Mouse (Mus musculus): ENCODE measurements around the gene Pnkd.
A peak's percentile ranks its signal among the peaks of the same experiment; 100 is the strongest.
"Not testable (repeated sequence)": the region's sequence is repeated elsewhere in the genome, so short reads cannot be mapped to it uniquely, and the experiment has no call there.

The Pnkd gene

DNA sequence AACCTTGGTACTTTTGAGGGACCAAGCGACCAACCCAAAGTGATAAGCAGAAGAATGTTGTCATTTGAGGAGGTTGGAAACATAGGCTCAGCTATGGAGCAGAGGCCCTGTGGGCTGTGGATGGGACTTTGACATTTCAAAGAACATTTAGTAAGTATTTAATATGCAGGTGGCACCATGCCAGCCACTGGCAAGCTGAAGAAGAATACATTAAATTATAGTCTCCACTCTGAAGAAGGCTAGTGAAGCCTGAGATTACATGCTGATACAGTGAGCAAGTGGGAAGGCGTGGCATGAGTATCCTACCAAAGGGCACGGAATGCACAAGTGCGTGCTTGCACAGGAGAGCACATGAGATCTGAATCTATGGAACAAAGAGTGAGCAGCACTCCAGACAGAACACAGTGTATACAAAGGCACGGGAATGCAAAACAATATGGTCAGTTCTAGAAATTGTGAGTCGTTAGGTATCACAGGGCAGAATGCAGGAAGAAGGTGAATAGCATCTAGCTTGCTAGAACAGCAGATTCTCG is 45.2 kb downstream of the Pnkd start:
- no peak for DNase-seq (ENCODE audit: low read depth, low spot score)

DNA sequence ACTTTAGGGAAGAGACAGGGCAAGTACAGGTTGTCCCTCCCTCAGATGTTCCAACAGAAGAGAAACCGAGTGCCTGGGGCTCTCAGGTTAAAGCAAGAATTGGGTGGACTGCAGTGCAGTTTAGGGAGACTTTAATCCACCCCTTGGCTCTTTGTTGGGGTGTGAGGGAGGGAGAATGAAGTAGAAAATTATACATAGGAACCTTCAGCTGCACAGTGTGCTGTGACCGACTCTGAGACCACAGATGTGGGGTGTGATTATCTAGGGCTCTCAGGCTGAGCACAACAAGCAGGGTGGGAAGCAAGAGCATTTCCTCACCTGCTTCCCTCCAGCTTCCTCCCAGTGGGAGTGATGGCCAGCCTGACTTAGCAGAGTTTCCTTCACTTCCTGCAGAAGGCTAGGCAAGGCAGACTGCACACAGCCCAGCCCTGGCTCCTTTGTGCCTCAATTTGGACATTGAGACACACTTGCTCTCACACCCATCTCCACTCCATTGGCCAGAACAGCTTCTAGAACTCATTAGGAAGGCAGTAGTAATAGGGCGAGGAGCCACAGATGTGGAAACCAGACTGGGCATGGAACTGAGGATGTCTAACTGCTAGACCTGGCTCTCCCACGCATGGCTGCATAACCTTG is 46.4 kb downstream of the Pnkd start:
- no peak for DNase-seq (ENCODE audit: low read depth, low spot score)

DNA sequence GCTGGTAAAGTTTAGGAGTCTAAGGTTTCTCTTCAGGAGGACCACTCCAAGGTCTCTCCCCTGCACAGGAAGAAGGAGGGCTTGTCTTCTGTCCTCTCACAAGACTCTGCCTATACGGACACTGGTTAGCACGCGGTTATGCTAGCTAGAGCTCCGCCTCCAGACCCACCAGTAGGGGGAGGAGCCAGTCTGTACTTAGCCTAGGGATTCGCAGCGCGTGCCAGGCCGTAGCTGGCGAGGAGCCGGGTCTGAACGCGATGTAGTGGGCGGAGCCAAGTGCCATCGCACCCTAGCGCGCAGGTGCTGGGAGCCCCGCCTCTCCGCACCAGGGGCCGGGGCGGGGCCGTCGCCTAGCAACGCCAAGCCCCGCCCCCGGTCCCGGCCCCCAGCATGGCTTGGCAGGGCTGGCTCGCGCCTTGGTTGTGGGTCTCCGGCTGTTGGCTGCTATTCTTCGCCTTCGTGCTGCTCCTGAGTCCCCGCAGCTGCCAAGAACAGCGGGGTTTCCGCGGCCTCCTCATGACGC is 47.6 kb downstream of the Pnkd start:
- peak; percentile 95 for DNase-seq (ENCODE audit: low read depth, low spot score)

DNA sequence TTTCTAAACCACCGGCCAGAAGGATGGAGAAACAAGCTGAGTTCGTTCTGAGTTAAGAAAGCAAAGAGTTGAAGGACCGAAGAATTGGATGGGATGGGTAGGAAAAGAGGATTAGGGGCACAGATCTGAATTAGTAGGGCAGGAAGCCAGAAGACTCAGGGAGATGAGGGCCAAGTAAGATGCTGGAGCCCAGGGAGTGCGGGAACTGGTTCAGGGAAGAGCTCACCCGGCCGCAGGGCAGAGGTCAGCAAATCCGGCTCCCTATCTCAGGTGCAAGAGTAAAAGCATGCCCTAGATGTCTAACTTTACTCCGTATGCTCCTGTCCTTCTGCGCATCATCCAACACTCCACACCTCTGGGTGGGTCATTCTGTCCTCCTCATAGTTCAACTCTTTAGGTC is 48.2 kb downstream of the Pnkd start:
- DNase-seq (ENCODE audit: low read depth, low spot score): no peak

DNA sequence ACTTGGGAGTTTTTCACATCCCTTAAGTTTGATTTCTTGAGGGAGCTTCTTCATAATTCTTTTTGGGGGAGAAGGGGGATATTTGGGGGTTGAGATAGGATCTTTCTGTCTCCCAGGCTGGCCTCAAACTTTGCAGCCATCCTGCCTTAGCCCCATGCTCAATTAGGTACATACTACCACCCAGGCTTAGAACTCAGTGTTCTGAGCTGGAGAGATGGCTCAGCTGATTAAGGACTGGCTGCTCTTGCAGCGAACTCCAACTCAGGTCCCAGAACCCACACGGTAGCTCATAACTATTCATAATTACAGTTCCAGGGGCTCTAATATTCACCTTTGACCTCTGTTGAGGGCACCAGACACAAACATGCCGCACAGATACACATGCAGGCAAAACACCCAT is 49.9 kb downstream of the Pnkd start:
- DNase-seq (ENCODE audit: low read depth, low spot score): no peak

DNA sequence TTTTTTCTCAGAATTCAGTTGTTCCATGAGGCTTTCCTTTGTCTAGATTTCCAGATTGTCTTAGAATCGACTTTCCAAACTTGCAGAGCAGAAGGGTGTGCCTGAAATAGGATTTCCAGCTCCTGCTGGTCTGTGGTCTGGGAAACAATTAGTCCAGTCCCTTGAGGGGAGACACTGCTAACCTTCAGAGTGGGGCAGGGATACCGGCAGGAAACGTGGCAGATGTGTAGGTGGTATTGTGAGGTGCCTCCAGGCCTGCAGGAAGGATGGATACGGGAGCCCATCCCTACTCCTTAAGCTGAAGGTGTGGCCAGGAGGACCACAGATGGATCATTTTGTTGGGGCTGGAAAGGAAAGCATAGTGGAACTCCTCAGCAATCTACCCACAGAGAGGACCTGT is 50.3 kb downstream of the Pnkd start:
- DNase-seq (ENCODE audit: low read depth, low spot score): no peak

DNA sequence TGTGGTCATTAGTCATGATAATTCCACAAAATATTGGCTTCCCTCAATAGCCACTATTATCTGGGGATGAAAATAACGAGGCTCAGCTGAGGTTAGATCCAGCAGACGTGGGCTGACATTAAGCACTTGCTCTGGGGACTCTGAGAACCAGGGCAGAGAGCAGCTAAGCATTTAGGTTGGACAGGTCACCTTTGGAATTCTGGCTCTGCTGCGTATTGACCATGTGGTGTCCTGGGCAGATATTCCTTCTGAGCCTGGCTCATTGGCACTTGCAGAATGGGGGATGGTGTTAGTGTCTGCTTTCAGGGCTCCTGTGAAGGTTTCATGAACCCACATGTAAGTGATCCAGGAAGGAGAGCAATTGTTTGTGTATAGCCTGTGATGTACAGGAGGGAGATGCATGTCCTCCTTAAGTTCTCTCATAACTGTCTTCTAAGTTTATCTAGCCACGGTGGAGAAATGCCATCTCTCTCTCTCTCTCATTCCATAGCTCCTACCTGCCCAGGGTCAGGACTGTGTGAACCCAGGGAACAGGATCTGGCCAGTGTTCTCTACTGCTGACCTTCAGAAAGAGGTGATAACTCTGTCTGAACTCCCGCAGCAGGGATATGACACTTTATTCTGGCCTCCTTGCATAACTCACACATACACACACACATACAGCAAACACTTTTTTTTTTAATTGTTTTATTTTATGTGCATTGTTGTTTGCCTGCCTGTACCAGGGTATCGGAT is 50.9 kb downstream of the Pnkd start:
- DNase-seq (ENCODE audit: low read depth, low spot score): no peak

DNA sequence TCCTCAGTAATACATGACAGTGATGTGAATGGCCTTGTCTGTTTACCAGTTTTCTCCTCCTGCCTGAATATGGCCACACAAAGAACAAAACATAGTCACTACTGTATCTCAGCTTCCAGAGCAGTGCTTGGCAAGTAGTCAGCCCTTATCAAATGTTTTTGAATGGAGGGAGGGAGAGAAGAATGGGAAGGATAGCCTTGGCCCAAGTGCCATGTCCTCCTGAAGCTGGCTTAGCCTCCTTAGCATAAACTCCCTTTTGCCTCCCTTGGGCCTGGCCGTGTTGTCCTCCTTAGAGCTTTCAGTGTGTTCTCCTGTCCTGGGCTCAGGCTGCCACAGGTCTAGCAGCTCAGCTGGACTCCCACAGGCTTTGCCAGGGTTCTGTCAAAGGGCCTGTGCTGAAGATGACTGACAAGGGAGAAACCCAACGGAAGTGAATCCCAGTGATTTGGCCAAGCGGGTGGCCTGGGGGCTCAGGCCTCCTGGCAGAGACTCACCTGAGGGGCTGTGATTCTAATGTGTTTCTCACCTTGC is 52.6 kb downstream of the Pnkd start:
- no peak for DNase-seq (ENCODE audit: low read depth, low spot score)

DNA sequence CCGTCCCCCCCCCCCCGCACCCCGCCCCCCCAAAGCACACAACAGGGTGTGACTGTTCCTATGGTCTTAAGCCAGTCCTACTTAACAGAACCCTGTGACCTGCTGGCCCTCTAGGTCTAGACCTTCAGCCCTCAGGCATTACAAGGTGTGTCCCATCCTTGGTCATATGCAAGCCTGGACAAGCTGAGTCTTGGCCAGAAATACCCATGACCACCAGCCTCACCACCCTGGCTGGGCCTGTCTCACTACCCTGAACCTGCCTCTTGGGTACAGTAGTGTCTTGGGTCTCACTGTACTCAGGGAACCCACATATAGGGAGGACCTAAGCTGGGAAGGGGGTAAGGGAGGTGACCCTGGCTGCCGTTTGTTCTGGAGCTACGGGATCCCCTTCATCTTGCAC is 53.3 kb downstream of the Pnkd start:
- no peak for DNase-seq (ENCODE audit: low read depth, low spot score)

DNA sequence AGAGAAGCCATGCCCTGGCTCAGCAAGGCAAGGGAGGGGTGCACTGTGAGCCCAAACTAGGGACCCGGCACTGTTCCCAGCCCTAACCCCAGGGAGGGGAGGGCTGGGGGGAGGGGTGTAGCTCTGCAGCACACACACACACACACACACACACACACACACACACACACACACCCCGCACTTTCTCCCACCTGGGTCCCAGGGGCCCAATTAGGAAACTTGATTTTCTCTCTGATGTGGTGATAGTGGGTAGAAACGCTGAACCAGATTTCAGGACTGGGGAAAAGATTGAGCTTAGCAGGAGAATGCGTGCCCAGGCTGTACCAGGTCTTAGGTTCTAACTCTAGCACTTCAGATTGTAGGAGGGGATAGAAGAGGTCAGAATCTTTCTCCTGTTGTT is 53.9 kb downstream of the Pnkd start:
- no peak for DNase-seq (ENCODE audit: low read depth, low spot score)

DNA sequence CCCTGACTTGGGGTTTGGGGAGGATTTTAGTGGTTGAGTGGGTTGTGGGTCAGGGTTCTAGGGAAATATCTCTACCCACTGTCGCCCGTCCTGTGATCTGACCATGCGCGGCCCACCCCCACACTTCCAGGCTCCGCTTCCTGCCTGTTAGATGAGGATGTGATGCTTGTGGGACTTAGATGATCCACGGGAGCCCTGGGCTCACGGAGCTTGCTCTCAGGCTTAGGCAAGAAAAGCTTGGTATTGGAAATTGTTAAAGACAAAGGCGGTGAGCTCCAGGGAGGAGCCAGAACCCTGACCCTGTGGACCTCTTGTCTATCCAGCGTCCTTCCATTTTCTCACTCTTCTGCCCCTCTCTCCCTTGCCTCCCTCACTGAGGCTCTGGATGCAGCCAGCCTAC is 55.2 kb downstream of the Pnkd start:
- DNase-seq (ENCODE audit: low read depth, low spot score): no peak

DNA sequence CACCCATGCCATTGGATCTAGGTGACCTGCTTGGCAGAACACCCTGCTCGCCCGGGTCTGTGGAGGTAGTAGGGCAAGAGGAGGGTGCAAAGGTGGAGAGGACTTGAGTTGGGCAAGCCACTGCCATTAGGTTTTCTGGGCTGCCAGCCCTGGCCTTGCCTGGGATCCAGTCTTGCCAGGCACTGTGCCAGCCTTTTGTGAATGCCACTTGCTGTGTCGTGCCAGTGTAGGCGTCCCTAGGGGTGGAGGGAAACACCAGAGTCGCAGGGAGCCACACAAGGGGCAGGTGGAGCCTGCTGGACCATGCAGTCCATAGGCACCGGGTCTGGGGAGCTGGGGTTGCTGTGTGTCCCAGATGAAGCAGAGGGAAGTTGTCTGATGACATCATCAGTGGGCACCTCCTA is 55.6 kb downstream of the Pnkd start:
- DNase-seq (ENCODE audit: low read depth, low spot score): no peak

DNA sequence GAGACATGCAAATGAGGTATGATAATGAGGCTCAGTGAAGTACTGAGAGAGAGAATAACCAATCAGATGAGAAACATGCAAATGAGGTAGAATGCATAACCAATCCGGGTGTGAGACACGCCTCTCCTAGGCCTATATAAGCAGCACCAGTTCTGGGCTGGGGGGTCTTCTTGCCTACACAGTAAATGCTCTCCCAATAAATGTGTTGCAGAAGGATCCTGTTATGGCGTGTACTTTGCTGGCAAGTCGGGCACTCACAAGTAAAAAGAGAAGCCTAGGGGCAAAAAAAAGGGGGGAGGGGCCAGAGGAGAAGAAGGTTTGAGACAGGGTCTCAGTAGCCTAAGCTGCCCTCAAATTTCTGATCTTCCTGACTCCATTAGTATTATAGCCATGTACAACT is 56.3 kb downstream of the Pnkd start:
- DNase-seq (ENCODE audit: low read depth, low spot score): not testable (repeated sequence)

DNA sequence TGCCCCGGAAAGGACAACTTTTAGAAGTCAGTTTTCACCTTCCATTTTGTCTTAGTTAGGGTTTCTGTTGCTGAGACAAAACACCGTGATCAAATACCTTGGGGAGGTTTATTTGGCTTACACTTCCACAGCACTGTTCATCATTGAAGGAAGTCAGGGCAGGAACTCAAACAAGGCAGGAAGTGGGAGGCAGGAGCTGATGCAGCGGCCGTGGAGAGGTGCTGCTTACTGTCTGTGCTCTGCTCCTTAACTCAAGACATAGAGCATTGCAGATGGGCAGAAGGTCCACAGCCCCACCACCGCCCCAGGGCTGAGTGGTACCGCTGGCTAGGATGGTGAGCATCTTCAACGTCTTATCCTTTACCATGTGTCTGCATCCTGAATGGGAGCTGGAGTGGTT is 57.2 kb downstream of the Pnkd start:
- DNase-seq (ENCODE audit: low read depth, low spot score): no peak

DNA sequence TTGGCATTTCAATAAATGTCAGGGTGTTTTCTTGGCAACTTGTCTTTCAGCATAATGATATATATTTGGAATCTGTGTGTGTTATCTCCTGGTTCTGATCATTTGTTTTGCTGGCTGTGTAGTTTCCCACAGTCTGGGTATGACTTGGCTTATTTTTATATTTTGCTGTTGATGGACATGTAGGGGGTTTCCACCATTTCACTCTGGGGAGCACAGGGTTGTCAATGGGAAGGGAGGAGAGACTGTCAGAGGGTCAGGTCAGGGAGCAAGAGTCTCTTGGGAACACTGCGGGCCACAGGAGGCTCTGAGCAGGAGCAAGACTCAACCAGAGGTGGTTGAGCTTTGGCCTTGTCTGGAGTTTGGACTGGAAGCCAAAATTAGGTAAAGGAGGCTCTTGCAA is 57.6 kb downstream of the Pnkd start:
- DNase-seq (ENCODE audit: low read depth, low spot score): no peak

DNA sequence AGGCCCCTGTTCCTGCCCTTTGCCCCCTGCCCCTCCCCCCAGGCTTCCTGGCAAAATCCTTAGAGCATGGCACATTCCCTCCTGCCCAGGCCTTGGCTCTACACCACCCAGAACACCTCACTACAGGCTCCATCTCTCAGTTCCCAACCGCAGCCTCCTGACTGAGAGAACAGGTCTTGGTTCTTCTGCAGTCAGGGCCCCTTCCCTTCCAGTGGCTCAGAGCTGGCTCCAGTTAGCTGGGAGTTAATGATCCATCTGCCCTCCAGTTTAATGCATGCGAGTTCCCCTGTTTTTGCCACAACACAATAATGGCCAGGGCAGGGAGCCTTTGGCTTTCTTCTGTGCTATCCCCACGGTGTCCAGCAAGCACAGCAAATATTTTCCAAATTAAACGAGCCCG is 58.4 kb downstream of the Pnkd start:
- no peak for DNase-seq (ENCODE audit: low read depth, low spot score)

DNA sequence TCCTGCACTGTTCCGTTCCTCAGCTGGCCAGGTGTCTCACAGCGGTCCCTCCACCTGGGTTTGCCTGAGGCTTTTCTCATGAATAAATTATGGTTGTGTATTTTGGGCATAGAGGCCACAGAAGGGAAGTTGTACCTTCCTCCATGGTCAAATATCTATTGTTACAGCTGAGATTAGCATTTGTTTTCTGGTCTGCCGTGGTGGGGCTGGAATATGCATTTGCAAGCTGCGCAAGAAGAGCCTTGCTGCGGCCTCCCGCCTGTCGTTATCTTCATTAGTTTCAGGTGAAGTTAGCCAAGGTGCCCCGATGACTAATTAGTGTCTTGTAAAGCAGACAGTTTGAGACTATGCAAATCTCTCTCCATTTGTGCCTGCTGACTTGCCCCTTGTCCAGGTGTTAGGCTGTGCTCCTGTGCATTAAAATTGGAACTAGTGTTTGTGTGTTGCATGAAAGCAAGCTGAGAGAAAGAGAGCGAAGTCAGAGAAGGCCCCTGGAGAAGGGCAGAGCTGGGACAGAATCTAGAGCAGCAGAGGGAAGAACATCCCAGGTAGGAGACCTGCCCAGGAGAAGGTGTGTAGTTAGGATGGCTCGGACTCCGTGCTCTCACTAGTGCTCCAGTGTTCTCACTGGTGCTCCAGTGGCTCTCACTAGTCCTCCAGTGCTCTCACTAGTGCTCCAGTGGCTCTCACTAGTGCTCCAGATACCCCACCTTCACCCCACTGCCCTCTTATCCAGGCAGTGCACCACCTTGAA is 59.6 kb downstream of the Pnkd start:
- DNase-seq (ENCODE audit: low read depth, low spot score): no peak

DNA sequence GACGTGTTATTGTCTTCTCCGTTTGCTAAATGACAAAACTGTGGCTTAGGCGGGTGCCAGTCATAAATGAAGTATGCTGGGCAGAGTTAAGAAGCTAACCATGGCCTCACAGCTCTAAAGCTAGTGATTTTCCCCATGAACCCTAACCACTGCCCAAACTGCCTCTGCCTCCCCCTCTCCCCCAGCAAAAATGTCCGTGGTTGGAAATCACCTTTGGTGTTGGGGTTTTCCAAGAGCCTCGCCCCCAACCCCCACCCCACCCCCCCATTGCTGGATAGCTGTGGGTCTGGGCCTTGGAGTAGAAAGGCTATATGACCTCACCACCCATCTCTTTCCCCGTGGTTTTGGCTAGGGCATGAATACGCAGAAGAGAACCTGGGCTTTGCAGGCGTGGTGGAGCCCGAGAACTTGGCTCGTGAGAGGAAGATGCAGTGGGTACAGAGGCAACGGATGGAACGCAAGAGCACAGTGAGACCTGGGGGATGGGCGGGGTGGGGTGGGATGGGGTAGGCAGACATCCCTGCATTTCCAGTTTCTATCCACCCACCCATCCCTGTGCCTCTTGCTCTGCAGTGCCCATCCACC is 66.5 kb downstream of the Pnkd start:
- DNase-seq (ENCODE audit: low read depth, low spot score): no peak

DNA sequence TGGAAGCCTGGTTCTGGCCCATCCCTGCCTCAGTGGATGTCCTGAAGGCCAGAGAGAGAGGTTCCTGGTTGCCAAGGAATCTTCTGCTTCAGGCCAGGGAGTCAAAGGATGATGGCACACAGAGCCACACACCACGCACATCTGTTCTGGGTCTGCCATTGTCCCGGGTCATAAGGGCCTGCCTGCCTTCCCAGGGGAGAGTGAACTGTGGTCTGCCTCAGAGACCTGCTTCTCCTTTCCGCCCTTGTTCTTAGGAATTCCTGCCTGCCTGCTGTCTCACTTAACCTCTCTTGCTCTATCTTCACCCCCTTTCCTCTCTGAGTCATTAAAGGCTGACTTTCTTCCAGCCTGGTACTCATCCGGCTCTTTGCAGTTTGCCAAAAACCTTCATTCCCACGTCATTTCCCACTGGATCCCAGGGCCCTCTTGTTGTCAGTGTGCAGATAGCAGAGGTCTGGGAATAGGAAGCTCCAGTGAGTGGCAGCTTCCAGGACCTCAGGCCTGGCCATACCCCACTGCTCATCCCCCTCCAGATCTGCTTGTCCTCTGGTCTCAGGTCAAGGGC is 67.9 kb downstream of the Pnkd start:
- DNase-seq (ENCODE audit: low read depth, low spot score): no peak

DNA sequence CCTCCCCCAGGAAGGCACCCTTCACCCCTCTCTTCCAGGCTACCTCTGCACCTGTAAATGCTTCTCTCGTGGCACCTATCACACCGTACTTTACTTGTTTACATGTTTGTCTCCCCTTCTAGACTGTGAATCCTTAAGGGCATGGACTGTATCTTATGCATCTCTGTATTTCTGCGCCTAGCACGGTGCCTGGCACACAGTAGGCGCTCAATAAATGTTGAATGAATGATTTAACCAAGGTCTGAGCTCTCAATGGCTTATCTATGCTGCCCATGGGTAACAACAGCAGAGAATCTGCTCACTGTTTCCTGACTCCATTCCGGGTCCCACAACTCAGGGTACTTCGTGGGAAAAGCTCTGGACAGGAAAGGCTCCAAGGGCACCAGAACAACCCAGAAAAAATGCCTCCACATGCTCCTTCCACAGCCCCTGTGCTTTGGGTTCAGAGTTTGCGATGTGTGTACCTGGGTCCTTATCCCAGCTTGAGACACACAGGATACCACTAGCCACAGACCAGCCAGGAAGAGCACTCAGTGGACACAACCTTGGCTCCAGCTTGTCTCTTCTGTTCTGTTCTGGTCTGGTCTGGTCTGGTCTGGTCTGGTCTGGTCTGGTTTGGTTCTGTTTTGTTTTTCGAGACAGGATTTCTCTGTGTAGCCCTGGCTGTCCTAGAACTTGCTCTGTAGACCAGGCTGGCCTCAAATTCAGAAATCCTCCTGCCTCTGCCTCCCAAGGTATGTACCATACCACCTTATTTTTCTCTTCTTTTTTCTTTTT is 68.9 kb downstream of the Pnkd start:
- no peak for DNase-seq (ENCODE audit: low read depth, low spot score)

DNA sequence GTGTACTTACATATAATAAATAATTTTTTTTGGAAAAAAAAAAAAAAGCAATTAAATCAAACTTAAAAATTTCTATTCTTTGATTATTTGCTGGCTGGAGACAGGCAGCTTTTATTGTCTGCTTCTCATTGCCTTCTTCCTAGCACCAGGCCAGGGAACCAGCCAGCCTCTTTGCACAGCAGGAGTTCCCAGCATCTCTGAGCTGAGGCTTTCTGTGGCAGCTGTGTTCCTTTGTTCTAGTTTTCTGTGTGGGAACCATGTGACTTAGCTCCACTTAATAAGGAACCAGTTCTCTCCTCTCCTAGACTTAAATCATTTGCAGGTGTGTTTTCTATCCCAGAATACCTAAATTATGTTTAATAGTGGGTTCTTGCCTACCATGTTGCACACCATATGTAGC is 72.8 kb downstream of the Pnkd start:
- DNase-seq (ENCODE audit: low read depth, low spot score): no peak
